ENCODE assay signal across 24 mouse cellular contexts in the genomic region with DNA sequence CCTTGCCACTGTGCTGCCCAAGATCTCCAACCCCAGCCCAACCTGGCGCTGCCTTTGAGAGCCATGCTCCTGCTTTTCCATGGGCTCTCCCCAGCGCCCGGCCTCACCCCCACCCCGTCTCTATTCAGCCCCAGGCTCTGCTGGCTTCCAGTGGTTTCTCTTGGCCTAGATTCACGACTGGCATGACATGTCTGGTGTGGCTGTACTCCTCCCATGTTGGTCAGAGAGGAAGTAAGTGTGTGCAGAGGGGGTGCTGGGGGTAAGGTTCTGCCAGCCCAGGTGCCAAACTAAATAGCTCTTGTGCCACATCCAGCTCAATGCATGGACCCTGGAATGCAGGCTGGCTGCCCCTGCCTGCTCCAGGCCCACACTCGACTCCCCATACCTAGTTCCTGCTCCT. TPM values are rescaled to one million over a fixed set of nuclear protein-coding genes. Genes with fewer than 3 reads are reported as not detected.
"Had no signal": no experiment of that assay in that cellular context is flagged by ENCODE, and none has a peak within 500 bp of the region (broad histone marks: within the 10 kb centered on the region; RNA-seq: fewer than 3 reads in every experiment).

No protein-coding gene starts in this region.

- H3K36me3 ChIP-seq: liver, embryonic 13.5 days; liver, embryonic 15.5 days; lung, embryonic 15.5 days; midbrain, embryonic 10.5 days; midbrain, embryonic 13.5 days; midbrain, embryonic 15.5 days; neural tube, embryonic 13.5 days; neural tube, embryonic 15.5 days had no signal

- H3K27ac ChIP-seq: liver, embryonic 13.5 days; liver, embryonic 15.5 days; lung, embryonic 15.5 days; macrophage; midbrain, embryonic 10.5 days; midbrain, embryonic 13.5 days; midbrain, embryonic 15.5 days; neural tube, embryonic 13.5 days; neural tube, embryonic 15.5 days had no signal

- H3K9ac ChIP-seq: liver, embryonic 13.5 days; liver, embryonic 15.5 days; liver, postnatal 0 days; lung, embryonic 15.5 days; midbrain, embryonic 13.5 days; midbrain, embryonic 15.5 days; neural tube, embryonic 13.5 days; neural tube, embryonic 15.5 days had no signal

- H3K27me3 ChIP-seq: liver, embryonic 13.5 days; liver, embryonic 15.5 days; lung, embryonic 15.5 days; midbrain, embryonic 13.5 days; midbrain, embryonic 15.5 days; neural tube, embryonic 13.5 days; neural tube, embryonic 15.5 days had no signal

- ATAC-seq: liver, postnatal 0 days; lung, postnatal 0 days; midbrain, embryonic 13.5 days; midbrain, embryonic 15.5 days had no signal

- H3K4me3 ChIP-seq: liver, embryonic 13.5 days; liver, embryonic 15.5 days; lung, embryonic 15.5 days; midbrain, embryonic 10.5 days; midbrain, embryonic 13.5 days; midbrain, embryonic 15.5 days; myocyte; neural tube, embryonic 13.5 days; neural tube, embryonic 15.5 days had no signal

- H3K4me2 ChIP-seq: liver, embryonic 13.5 days; liver, embryonic 15.5 days; lung, embryonic 15.5 days; midbrain, embryonic 13.5 days; midbrain, embryonic 15.5 days; neural tube, embryonic 13.5 days; neural tube, embryonic 15.5 days had no signal

- DNase-seq: liver, embryonic 13.5 days; liver, postnatal 0 days; lung, adult 2 months; lung, postnatal 14 days; lung, postnatal 36 days; right cerebral cortex, adult 18-20 months; right cerebral cortex, postnatal 25 days; right cerebral cortex, postnatal 4 days; spleen, adult 18-20 months; thymus, adult 2 months; thymus, postnatal 25 days; thymus, postnatal 4 days had no signal

- H3K4me1 ChIP-seq: liver, embryonic 13.5 days; liver, embryonic 15.5 days; midbrain, embryonic 10.5 days; midbrain, embryonic 13.5 days; midbrain, embryonic 15.5 days had no signal

- H3K9me3 ChIP-seq: liver, embryonic 13.5 days; liver, embryonic 15.5 days; lung, embryonic 15.5 days; midbrain, embryonic 13.5 days; midbrain, embryonic 15.5 days; neural tube, embryonic 13.5 days; neural tube, embryonic 15.5 days had no signal

RNA-seq across cellular contexts. Expression of gene Lgr6, which starts 44.9 kb away (rescaled TPM):
- total RNA-seq: megakaryocyte, adult 5-6 weeks; megakaryocyte-erythroid progenitor cell, adult 5-6 weeks had no signal
- polyA plus RNA-seq: macrophage had no signal
